21 mouse cellular contexts compared by ENCODE assay signal in genomic region chr7:82081851-82082250, GRCm38 (mm10).
DNase-seq lines count a peak whose midpoint lies in the region; ATAC-seq lines count a peak whose summit lies in the region.
"Had no signal": no experiment of that assay in that cellular context is flagged by ENCODE, and none has a peak within 500 bp of the region (broad histone marks: within the 10 kb centered on the region; RNA-seq: fewer than 3 reads in every experiment).

No protein-coding gene starts in this region.

- no peak overlapping the region for H3K4me3 ChIP-seq in hindbrain, embryonic 11.5 days (ENCODE audit: low read depth, low read length)
- no peak overlapping the region for H3K4me3 ChIP-seq in hindbrain, embryonic 13.5 days
- H3K4me3 ChIP-seq in midbrain, embryonic 11.5 days (ENCODE audit: low read depth, low read length) = no peak overlapping the region
- H3K4me3 ChIP-seq: layer of hippocampus, adult 2 months; limb, embryonic 15.5 days; neural tube, embryonic 13.5 days had no signal

- H3K27me3 ChIP-seq in hindbrain, embryonic 11.5 days (ENCODE audit: control insufficient read depth, insufficient read depth, low read length) = no peaks in the 10 kb centered on the region
- 0 out of 2 replicates have a peak, but pooled peaks cover 3% of the 10 kb centered on the region for H3K27me3 ChIP-seq in hindbrain, embryonic 13.5 days
- H3K27me3 ChIP-seq in midbrain, embryonic 11.5 days (ENCODE audit: control insufficient read depth, insufficient read depth, low read length) = no peaks in the 10 kb centered on the region; the same call in 1 of the 2 replicates
- H3K27me3 ChIP-seq: limb, embryonic 15.5 days; neural tube, embryonic 13.5 days had no signal

- no peak overlapping the region for H3K27ac ChIP-seq in hindbrain, embryonic 11.5 days (ENCODE audit: low read depth, low read length)
- H3K27ac ChIP-seq in hindbrain, embryonic 13.5 days = no peak overlapping the region
- no peak overlapping the region for H3K27ac ChIP-seq in midbrain, embryonic 11.5 days (ENCODE audit: low read depth, low read length)
- H3K27ac ChIP-seq: layer of hippocampus, adult 2 months; limb, embryonic 15.5 days; neural tube, embryonic 13.5 days had no signal

- WGBS in hindbrain, embryonic 11.5 days = 14% methylated on average over 3 of the region's 3 CpGs
- WGBS in hindbrain, embryonic 13.5 days = 13% methylated on average over 3 of the region's 3 CpGs
- WGBS in midbrain, embryonic 11.5 days = 4% methylated on average over 3 of the region's 3 CpGs

- H3K4me2 ChIP-seq in hindbrain, embryonic 11.5 days (replicated peaks; ENCODE audit: low read depth, low read length) = no peak overlapping the region
- H3K4me2 ChIP-seq in hindbrain, embryonic 13.5 days = no peak overlapping the region
- no peak overlapping the region for H3K4me2 ChIP-seq in midbrain, embryonic 11.5 days
- H3K4me2 ChIP-seq: heart, embryonic 11.5 days; limb, embryonic 15.5 days; neural tube, embryonic 13.5 days had no signal

- intact Hi-C loops in left cerebral cortex, postnatal 36 days (cut with DNase I) = no loop called here

- peak; percentile 49 for DNase-seq in embryo, embryonic 10.5 days (ENCODE audit: low spot score)
- no peak for DNase-seq in embryo, embryonic 10 days (ENCODE audit: low spot score)
- peak; percentile 26 for DNase-seq in hindbrain, embryonic 11.5 days (ENCODE audit: low spot score)
- DNase-seq in midbrain, embryonic 11.5 days (ENCODE audit: low spot score, missing footprints) = peak; percentile 88
- DNase-seq in left cerebral cortex, postnatal 36 days (ENCODE audit: low spot score in 2 of 2) = no peak
- no peak for DNase-seq in kidney, postnatal 14 days
- no peak for DNase-seq in cerebellum, adult 11-12 months
- DNase-seq: cerebellum, adult 9-10 months; gastrocnemius, postnatal 36 days; heart, postnatal 10 days; kidney, adult 18-20 months; kidney, postnatal 10 days; layer of hippocampus, postnatal 36 days; right cerebral cortex, adult 18-20 months; thymus, postnatal 25 days had no signal

- no peaks in the 10 kb centered on the region for H3K36me3 ChIP-seq in hindbrain, embryonic 11.5 days (ENCODE audit: control insufficient read depth, insufficient read depth, low read length)
- no peaks in the 10 kb centered on the region for H3K36me3 ChIP-seq in hindbrain, embryonic 13.5 days
- H3K36me3 ChIP-seq in midbrain, embryonic 11.5 days (ENCODE audit: control insufficient read depth, insufficient read depth, low read length) = no peaks in the 10 kb centered on the region
- H3K36me3 ChIP-seq: limb, embryonic 15.5 days; neural tube, embryonic 13.5 days had no signal

- H3K4me1 ChIP-seq in hindbrain, embryonic 11.5 days (replicated peaks; ENCODE audit: control insufficient read depth, insufficient read depth, low read length) = no peaks in the 10 kb centered on the region
- peaks cover 9% of the 10 kb centered on the region for H3K4me1 ChIP-seq in hindbrain, embryonic 13.5 days (replicated peaks)
- H3K4me1 ChIP-seq in midbrain, embryonic 11.5 days (ENCODE audit: control insufficient read depth, insufficient read depth, low read length) = peaks cover 13% of the 10 kb centered on the region
- H3K4me1 ChIP-seq: limb, embryonic 15.5 days; neural tube, embryonic 13.5 days had no signal

- no peaks in the 10 kb centered on the region for H3K9me3 ChIP-seq in hindbrain, embryonic 11.5 days (ENCODE audit: control insufficient read depth, low read length)
- no peaks in the 10 kb centered on the region for H3K9me3 ChIP-seq in hindbrain, embryonic 13.5 days
- H3K9me3 ChIP-seq in midbrain, embryonic 11.5 days (ENCODE audit: control insufficient read depth, low read length) = no peaks in the 10 kb centered on the region
- H3K9me3 ChIP-seq: limb, embryonic 15.5 days; neural tube, embryonic 13.5 days had no signal

- H3K9ac ChIP-seq in hindbrain, embryonic 11.5 days (ENCODE audit: low read depth, low read length) = no peak overlapping the region
- H3K9ac ChIP-seq in hindbrain, embryonic 13.5 days = no peak overlapping the region
- no peak overlapping the region for H3K9ac ChIP-seq in midbrain, embryonic 11.5 days (ENCODE audit: low read length)
- H3K9ac ChIP-seq: limb, embryonic 15.5 days; neural tube, embryonic 13.5 days had no signal

- ATAC-seq in hindbrain, embryonic 11.5 days (ENCODE audit: low FRiP score) = no peak
- ATAC-seq in hindbrain, embryonic 13.5 days (ENCODE audit: low FRiP score) = no peak
- ATAC-seq in midbrain, embryonic 11.5 days (ENCODE audit: low FRiP score) = peak; percentile 54; the same call in 1 of the 2 replicates
- ATAC-seq: lung, postnatal 0 days had no signal

Comparison
In these comparisons a context has a peak if more than half of its experiments do, and no peak if none do; other contexts are left out.
1. DNase-seq: peak in embryo, embryonic 10.5 days (single experiment), hindbrain, embryonic 11.5 days (single experiment) and midbrain, embryonic 11.5 days (single experiment); none in embryo, embryonic 10 days (single experiment), left cerebral cortex, postnatal 36 days (0 of 2), kidney, postnatal 14 days (single experiment) and cerebellum, adult 11-12 months (single experiment).